Mouse (Mus musculus) heart, adult 2 months (tissue): ENCODE results near the gene Defa21.
"Not testable (repeated sequence)": the region's sequence is repeated elsewhere in the genome, so short reads cannot be mapped to it uniquely, and the experiment has no call there.

Experiments used
- CTCF ChIP-seq: fragments of 200-600 bp; IDR thresholded peaks from 2 replicates; pipeline ENCODE4 v1.8.1; 2022; ENCODE audit warnings: antibody characterized with exemption, mild to moderate bottlenecking, moderate library complexity
- EP300 ChIP-seq: fragments of 200-500 bp; IDR thresholded peaks from 2 replicates; pipeline ENCODE4 v1.6.1; 2011; ENCODE audit warnings: low read depth, low read length, control low read depth; ENCODE audit not compliant: insufficient read depth
- POLR2A ChIP-seq: fragments of 200-500 bp; IDR thresholded peaks from 2 replicates; pipeline ENCODE4 v1.6.1; 2011; ENCODE audit warnings: mild to moderate bottlenecking, low read depth, low read length, control low read depth; ENCODE audit not compliant: insufficient read depth

GRCm38 (mm10) chr8:20994042-20994441 lies 31.3 kb upstream of the Defa21 start:
- not testable (repeated sequence) for TF ChIP-seq CTCF, POLR2A, EP300
